Mouse (Mus musculus) testis, adult 2 months (tissue): ENCODE results near the gene Abca1.

Source experiments
- CTCF ChIP-seq: fragments of 200-500 bp; IDR thresholded peaks from 2 replicates; pipeline ENCODE4 v1.5.1; 2012; ENCODE audit warnings: low read depth, mild to moderate bottlenecking, inconsistent platforms, low read length, moderate library complexity; ENCODE audit not compliant: control insufficient read depth, insufficient read depth, insufficient replicate concordance
- POLR2A ChIP-seq: fragments of 200-500 bp; IDR thresholded peaks from 2 replicates; pipeline ENCODE4 v1.6.1; 2012; ENCODE audit warnings: low read depth, mild to moderate bottlenecking, inconsistent platforms, low read length, moderate library complexity; ENCODE audit not compliant: control insufficient read depth

DNA sequence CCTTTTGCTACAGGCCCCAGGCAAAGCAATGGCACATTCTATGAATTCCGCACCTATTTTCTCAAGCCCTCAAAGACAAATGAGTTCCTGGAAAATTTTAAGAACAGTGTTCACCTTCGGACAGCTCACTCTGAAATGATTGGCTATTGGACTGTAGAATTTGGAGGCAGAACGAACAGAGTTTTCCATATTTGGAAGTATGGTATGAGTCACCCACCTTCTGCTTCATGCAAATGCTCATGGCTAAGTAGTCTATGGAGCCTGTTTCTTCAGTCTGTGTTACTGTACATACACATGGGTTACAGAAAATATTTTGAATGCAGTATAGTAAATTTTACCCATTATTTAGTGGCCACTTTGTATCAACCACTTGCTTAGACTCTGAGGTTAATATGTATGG, 144.7 kb downstream of the Abca1 start:
- no peak for TF ChIP-seq CTCF
- no peak for TF ChIP-seq POLR2A
